Mouse (Mus musculus): Measurements from ENCODE around the gene Man1a.

Gene Man1a

GRCm38 (mm10) chr10:54060587-54060986 lies 15.8 kb downstream of the Man1a start:
- no peak for DNase-seq (ENCODE audit: low spot score)

- DNase-seq (ENCODE audit: low spot score), result no peak
These were observed 16.6 kb downstream of the Man1a start for GRCm38 (mm10) chr10:54059679-54060249.

GRCm38 (mm10) chr10:54059092-54059496 lies 17.3 kb downstream of the Man1a start:
- DNase-seq (ENCODE audit: low spot score), result no peak

GRCm38 (mm10) chr10:54058657-54059056 lies 17.8 kb downstream of the Man1a start:
- no peak for DNase-seq (ENCODE audit: low spot score)

GRCm38 (mm10) chr10:54054188-54054587 lies 22.2 kb downstream of the Man1a start:
- DNase-seq (ENCODE audit: low spot score), result no peak

GRCm38 (mm10) chr10:54047885-54048284 lies 28.5 kb downstream of the Man1a start:
- no peak for DNase-seq (ENCODE audit: low spot score)

GRCm38 (mm10) chr10:54043358-54043757 lies 33.1 kb downstream of the Man1a start:
- DNase-seq (ENCODE audit: low spot score), result no peak

- no peak for DNase-seq (ENCODE audit: low spot score)
These were observed 34.1 kb downstream of the Man1a start for GRCm38 (mm10) chr10:54042212-54042840.

- no peak for DNase-seq (ENCODE audit: low spot score)
These were observed 35.9 kb downstream of the Man1a start for GRCm38 (mm10) chr10:54040261-54041165.

GRCm38 (mm10) chr10:54039754-54040153 lies 36.7 kb downstream of the Man1a start:
- DNase-seq (ENCODE audit: low spot score), result no peak

- DNase-seq (ENCODE audit: low spot score), result no peak
These were observed 37.7 kb downstream of the Man1a start for GRCm38 (mm10) chr10:54038734-54039133.

- peak; percentile 33 for DNase-seq (ENCODE audit: low spot score)
These were observed 38.2 kb downstream of the Man1a start for GRCm38 (mm10) chr10:54038180-54038579.

GRCm38 (mm10) chr10:54037348-54038010 lies 38.9 kb downstream of the Man1a start:
- DNase-seq (ENCODE audit: low spot score), result no peak

GRCm38 (mm10) chr10:54035586-54035985 lies 40.8 kb downstream of the Man1a start:
- no peak for DNase-seq (ENCODE audit: low spot score)

- no peak for DNase-seq (ENCODE audit: low spot score)
These were observed 41.6 kb downstream of the Man1a start for GRCm38 (mm10) chr10:54034779-54035178.

GRCm38 (mm10) chr10:54032316-54033092 lies 43.9 kb downstream of the Man1a start:
- DNase-seq (ENCODE audit: low spot score), result no peak

- DNase-seq (ENCODE audit: low spot score), result no peak
These were observed 47.5 kb downstream of the Man1a start for GRCm38 (mm10) chr10:54028866-54029265.

GRCm38 (mm10) chr10:54026738-54027427 lies 49.5 kb downstream of the Man1a start:
- DNase-seq (ENCODE audit: low spot score), result no peak

- DNase-seq (ENCODE audit: low spot score), result no peak
These were observed 50.3 kb downstream of the Man1a start for GRCm38 (mm10) chr10:54026101-54026500.

GRCm38 (mm10) chr10:54017904-54018454 lies 58.4 kb downstream of the Man1a start:
- no peak for DNase-seq (ENCODE audit: low spot score)

Data from ovary, postnatal 36 days (tissue).